Mouse (Mus musculus): ENCODE measurements around the gene Grid2ip.

- no peak for TF ChIP-seq CTCF (IDR thresholded peaks at IDR 0.05)
- TF ChIP-seq EP300 (IDR thresholded peaks at IDR 0.05; ENCODE audit: insufficient read depth, low read depth, low read length), result no peak
Observed at GRCm38 (mm10) chr5:143369611-143370255, 12.6 kb downstream of the Grid2ip start.
